Mouse (Mus musculus) lung, adult 2 months (tissue): ENCODE measurements around the gene Rpl26.

Source experiments
- CTCF ChIP-seq: fragments of 200-500 bp; IDR thresholded peaks from 2 replicates; pipeline ENCODE4 v1.5.1; 2011; ENCODE audit warnings: mild to moderate bottlenecking, low read length, control low read depth; ENCODE audit not compliant: insufficient read depth
- POLR2A ChIP-seq: fragments of 200-500 bp; IDR thresholded peaks from 2 replicates; pipeline ENCODE4 v1.6.1; 2011; ENCODE audit warnings: low read depth, mild to moderate bottlenecking, control low read depth, low read length, borderline replicate concordance; ENCODE audit errors: extremely low read depth

DNA sequence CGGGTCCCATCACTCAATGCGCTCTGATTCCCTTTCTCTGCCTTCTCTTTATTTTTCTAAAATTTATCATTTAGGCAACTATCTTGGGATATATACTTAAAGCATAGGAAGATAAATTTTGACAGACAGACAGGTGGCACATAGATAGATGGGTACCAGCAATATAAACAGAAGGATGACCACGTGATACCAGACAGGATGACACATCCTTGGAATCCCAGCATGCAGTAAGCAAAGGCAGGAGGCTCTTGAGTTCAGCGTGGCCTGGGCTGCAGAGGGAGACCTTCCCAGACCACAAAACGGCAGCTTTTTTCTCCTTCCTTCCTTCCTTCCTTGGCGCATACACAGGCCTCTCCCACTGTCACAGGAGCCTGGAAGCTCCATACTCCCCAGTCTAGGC lies 3.5 kb upstream of the Rpl26 start:
- TF ChIP-seq POLR2A: no peak
- TF ChIP-seq CTCF: no peak
